Mouse (Mus musculus) CD8-positive naive resting alpha-beta T cell, adult 2 months (primary cell): ENCODE measurements around the gene Sftpd.

Experiments
- DNase-seq, 2 experiments: peaks; one replicate each; pipeline ENCODE4 v3.0.0; 2022; ENCODE audit warnings: low read depth in 2 of 2, low spot score in 2 of 2

The Sftpd gene

DNA sequence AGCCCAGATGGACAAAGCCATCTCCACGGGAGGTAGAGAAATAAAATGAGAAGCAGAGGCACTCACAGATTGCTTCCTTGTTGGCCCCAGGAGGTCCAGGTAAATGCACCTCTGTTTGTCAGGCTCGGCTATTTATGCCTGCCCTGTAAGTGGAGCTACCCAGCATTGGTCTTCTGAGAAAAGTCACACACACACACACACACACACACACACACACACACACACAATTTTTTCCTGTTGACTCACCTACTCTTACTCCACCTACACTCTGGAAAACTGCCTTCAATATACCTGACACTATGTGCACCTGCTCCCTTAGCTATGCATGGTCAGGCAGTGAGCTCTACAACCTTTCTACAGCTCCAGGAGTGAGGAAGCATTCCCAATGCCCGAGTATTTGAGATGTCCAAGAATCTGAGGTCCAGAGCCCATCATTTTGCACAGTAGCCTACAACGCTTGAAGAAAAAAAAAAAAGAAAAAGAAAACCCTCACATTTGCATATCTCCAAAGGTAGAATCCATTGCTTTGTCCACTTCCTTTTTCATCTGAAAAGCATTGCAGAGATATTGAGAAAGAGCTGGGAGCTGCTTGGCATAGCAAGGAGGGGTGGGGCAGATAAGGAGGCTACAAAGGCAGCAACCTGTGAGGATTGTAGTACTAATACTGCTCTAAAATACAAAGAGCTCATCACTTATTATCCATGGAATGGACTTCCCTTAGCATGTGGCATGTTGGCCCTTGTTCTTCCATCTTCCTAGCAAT is at the start of gene Sftpd:
TSS of gene Sftpd (minus strand) at position 91 of the 763 bp plus-strand sequence.
- DNase-seq, result no peak

DNA sequence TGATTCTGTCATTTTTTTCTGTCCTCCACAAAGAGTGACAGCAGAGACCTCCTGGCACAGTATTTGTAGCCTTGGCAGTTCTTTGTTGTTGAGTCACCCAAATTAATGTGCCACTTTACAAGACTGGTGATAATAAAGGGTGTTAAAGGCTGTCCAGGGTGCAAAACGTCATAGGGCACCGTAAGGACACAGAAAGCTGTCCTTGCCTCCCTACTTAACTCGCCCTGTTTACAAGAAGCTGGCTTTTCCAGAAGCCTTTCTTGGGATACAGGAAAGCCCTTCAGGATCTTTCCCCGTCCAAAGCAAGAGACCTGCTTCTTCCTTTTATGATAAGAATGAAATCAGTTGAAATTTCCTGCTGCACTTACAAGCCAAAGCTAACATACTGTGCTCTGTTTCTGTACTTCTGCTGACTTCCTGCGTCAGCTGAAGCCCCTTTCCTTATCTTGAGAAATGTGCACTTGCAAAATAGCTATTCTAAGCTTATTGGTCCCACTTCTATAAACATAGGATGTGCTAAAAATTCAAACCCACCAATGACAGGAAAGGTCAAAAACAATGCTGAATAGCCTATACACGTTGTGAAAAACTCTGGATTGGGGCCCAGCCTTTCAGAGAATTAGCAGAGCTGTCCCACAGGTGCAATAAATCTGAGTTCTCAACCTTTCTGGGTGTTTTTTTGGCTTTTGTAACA is 13.2 kb upstream of the Sftpd start:
- DNase-seq, result no peak

DNA sequence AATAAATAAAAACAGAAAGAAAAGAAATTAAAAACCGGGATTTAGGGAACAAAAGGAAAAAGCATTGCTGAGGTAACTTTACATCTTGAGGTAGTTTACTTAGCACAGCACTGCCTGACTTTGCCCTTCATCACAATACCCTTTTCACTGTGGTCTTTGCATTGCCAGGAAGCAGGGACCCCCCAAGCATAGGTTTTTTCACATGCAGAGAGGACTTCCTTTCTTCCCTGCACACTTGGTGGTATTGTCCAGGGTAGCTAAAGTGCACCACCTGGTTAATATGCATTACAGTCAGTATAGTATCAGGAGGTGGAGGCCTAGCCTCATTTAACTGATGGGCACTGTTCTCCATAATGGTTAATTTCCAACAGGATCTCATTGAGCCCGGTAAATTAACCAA is 4.5 kb upstream of the Sftpd start:
- no peak for DNase-seq

DNA sequence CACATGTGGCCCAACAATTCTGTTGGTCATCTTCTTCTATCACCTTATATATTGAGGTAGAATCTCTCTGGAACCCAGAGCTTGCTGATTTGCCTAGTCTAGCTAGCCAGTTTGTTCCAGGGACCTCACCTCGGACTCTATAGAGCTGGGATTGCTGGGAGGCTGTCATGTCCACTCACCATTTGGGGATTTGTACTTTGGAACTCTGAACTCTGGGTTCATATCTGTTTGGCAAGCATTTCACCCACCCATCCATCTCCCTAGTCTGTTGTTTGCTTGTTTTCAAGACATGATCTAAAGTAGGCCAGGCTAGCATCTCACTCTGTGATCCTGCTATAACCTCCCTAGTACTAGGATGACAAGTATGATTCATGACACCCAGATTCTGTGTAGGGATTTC is 10.1 kb downstream of the Sftpd start:
- DNase-seq, result no peak

DNA sequence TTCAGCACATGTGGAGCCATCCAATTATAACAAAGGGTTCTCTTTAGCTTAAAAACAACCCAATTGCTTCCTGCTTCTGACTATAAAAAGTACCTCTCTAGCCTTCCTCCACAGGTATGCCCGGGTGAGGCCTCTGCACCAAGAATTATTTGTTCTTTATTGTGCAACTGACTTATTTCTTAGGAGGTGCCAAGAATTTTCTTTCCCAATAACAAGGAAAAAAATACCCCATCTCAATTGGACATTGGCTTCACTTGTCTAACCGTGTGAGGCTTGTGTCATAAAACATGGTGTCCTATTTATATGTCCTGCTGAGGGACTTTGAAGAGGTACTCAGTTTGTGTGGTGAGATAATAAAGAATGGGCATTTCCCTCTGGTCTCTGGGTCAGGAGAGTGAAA is 14.4 kb downstream of the Sftpd start:
- DNase-seq, result no peak

- no peak for DNase-seq
These were observed 16.4 kb downstream of the Sftpd start for GRCm38 (mm10) chr14:41168567-41168966.

DNA sequence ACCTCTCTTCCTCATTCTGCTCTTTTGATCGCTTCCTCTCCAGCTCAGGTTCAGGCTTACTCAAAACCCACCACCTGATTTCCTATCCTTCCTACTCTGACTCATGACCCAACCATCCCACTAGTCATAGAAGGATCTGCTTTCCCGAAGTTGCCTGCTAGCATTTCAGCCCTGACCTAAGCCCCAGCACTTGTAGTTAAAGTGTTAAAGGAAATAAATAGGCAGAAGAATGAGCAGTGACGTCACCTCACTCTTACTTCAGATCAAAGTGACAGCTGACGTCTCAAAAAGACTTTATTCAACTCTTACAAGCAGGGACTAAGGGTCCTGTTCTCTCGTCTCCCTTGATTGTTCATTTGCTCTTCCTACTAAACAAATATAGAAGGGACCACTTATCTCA is 17.7 kb downstream of the Sftpd start:
- no peak for DNase-seq

DNA sequence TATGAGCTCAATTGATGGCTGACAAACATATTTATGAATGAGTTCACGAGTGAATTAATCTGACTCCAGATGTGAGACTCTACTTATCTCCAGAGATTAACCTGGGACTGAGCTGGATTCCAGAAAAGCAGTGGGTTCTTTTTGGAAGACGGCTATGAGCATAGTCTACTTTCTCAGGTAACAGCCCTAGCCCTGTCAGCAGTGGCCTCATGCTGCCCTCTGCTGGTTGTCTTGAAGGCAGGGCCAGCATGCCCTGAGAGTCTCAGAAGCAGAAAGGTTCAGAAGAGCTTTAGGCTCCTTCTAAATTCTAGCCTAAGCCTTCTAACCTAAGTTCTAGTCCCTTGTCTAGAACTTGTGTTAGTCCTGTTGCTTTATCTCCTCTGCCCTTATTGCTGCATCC is 22.3 kb downstream of the Sftpd start:
- DNase-seq, result no peak

- DNase-seq, result no peak
These were observed 24.2 kb downstream of the Sftpd start for GRCm38 (mm10) chr14:41160743-41161142.

DNA sequence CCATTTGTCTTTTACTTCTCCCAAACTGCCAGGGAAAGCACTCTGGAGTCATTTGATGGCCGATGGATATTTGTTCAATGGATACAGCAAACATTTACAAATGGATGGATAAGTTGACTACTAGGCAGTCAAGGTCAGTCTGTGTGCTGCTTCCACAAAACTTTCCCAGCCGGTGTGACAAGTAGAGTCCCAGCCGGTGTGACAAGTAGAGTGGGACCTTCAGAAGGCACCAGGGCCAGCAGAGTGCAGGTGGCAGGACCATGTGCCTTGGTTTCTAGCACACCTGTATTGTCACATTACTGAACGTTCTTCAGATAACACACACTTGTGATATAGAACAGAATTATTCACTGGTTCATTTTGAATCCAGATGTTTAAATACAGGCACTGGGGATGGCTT is 24.9 kb downstream of the Sftpd start:
- no peak for DNase-seq

GRCm38 (mm10) chr14:41151220-41151898 is 33.6 kb downstream of the Sftpd start, which contains the start of gene Mbl1:
Gene Mbl1 (plus strand): TSS chr14:41151458.
- DNase-seq, result no peak

- no peak for DNase-seq
These were observed 37.6 kb downstream of the Sftpd start for GRCm38 (mm10) chr14:41147356-41147755.

GRCm38 (mm10) chr14:41146922-41147321 is 38.0 kb downstream of the Sftpd start:
- DNase-seq, result no peak

DNA sequence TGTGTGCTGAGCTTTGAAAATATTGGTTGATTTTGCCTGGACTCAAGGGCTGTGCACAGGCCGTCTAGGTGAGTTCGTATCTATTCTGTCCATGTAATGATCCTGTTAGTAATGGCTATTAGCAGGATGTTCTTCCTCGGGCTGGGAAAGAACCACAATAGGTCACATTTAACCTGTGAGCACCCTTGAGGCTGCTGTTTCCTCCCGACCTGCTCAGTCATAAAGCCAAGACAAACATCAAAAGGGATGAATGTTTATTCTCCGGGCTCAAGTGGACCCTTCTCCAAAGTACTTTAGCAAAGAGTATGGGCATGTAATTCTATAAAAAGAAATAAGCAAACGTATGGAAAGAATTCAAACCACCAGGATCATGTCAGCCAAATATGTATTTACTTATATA is 38.9 kb downstream of the Sftpd start:
- DNase-seq, result no peak

- no peak for DNase-seq
These were observed 44.3 kb downstream of the Sftpd start for GRCm38 (mm10) chr14:41140686-41141085.

- DNase-seq, result no peak
These were observed 47.9 kb downstream of the Sftpd start for GRCm38 (mm10) chr14:41137006-41137405.

- DNase-seq, result no peak
These were observed 53.4 kb downstream of the Sftpd start, which contains the start of gene Sftpa1 for GRCm38 (mm10) chr14:41131540-41131939. Gene Sftpa1 (plus strand): TSS chr14:41131782.

DNA sequence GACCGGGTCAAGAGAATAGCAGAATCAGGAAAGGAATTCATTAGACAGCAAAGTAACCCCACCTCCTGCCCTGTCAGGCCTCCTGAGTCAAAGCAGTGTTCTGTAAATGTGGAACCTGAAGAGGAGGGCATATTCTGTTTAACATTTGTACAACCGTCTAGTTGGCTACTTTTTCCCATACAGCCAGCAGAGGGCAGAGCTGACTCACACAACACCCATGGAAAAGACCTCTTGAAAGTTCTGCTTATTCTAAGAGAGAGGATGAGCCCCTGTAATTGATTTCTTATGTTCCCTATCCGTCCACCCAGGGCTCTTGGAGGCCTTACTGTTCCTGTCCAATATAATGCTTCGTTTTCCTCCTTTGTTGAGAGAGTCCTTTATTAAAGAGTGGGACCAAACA is 57.0 kb downstream of the Sftpd start:
- DNase-seq, result no peak

DNA sequence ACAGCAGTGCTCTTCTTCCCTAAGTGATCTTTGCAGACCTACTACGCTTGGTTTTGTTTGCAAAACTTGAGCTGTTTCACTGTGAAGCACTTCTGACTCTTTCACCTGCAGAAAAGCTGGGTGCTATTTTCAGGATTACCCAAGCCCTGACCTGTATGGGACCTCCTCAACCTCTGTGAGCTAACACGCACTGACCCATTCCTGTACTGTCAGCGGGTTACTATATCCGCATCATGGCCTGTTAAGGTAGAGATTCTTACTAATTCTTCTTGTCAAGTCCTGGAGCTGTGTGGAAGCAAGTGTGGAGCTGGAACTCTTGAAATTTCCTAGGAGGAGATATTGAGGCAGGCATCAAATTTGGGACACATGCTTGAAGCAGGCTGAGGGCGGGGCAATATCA is 60.3 kb downstream of the Sftpd start:
- no peak for DNase-seq
